Mouse (Mus musculus): ENCODE measurements around the gene Sbno2.

The Sbno2 gene

DNA sequence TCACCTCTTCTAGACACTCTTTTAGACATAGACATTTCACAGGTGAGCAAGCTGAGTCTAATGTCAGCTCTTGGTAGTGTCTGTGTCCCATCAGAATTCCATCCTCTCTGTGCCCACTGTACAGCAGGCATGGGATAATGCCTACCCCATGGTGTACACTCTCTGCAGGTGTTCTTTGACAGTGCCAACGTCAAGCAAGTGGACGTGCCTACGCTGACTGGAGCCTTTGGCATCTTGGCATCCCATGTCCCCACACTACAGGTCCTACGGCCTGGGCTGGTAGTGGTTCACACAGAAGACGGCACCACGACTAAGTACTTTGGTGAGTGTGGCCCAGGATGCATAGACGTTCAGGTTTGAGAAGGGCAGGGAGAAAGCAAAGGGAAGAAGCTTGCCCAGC is 38.3 kb upstream of the Sbno2 start:
- in situ Hi-C loops (cut with MboI; ENCODE audit: unreplicated experiment in 2 of 2): loop anchor here in 1 of 2 experiments (5.0 to 10.0 kb wide), 2 partner anchors 181 to 289 kb away; partner anchors contain the start of genes Ptbp1 and Wdr18

DNA sequence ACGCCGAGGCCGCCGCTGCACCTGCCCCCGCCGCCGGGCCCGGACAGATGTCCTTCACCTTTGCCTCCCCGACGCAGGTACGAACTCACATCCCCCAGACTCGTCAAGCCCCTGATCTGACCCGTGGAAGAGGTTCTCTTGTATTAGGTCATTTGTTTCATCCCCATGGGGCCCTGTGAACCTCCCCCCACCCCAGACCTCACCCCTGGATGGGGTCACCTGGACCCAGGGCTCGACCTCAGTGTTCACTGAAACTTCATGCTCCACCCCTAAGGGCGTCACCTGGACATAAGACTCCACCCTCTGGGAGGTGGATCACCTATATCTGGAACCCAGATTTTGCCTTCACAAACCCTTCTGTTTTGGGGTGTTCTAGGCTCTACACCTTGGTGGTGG is 37.2 kb upstream of the Sbno2 start:
- in situ Hi-C loops (cut with MboI; ENCODE audit: unreplicated experiment in 2 of 2): loop anchor here in 1 of 2 experiments (5.0 to 10.0 kb wide), 2 partner anchors 180 to 288 kb away; partner anchors contain the start of genes Ptbp1 and Wdr18

DNA sequence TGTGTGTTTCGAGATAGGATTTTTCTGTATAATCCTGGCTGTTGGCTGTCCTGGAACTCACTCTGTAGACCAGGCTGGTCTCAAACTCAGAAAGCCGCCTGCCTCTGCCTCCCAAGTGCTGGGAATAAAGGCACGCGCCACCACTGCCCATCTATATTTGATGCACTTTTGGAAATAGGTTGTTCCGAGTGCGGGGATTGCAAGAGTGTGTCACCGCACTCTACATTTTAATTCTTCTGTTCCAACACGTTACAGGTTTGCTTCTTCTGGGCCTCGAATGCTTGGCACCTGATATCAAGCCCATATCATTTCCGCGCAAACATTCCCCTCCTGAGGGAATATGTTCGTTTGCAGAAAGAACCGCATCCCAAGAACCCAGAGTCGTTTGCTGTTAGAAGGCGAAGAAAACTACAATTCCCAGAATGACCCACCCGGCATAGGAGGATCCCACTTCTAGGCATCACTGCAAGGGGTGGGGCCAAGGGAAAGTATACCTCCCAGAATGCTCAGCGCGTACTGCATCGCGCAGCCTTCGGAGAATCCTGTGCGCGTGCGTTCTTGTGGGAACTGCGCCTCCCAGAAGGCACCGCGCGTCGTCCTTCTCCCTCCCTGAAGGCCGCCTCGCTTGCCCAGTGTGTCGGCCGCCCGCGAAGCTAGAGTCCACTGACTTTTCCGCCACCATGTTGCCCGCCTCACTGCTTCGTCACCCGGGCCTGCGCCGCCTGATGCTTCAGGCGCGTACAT is 36.6 kb upstream of the Sbno2 start:
- in situ Hi-C loops (cut with MboI; ENCODE audit: unreplicated experiment in 2 of 2): loop anchor here in 1 of 2 experiments (5.0 to 10.0 kb wide), 2 partner anchors 180 to 287 kb away; partner anchors contain the start of genes Ptbp1 and Wdr18

DNA sequence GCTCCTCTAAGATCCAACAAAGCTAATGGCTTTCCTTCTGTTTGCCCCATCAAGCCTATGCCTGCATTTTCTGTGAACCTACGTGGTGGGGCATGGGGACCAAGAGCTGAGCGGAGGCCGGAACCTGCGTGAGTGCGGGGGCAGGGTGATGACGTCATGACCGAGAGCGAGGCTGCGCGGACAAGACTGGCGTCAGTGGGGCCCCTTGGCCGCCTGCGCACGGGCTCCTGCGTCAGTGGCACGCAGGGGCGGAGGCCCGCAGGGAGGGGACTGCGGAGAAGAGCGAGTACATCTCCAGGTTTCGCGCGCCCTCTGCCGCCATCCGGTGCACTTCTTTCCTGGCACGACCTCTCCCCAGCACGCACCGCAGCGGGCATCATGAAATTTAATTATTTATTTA is 35.9 kb upstream of the Sbno2 start:
- in situ Hi-C loops (cut with MboI; ENCODE audit: unreplicated experiment in 2 of 2): loop anchor here in 1 of 2 experiments (5.0 to 10.0 kb wide), 2 partner anchors 179 to 286 kb away; partner anchors contain the start of genes Ptbp1 and Wdr18

- in situ Hi-C loops (cut with MboI; ENCODE audit: unreplicated experiment in 2 of 2): loop anchor here in 1 of 2 experiments (5.0 to 10.0 kb wide), 2 partner anchors 178 to 286 kb away; partner anchors contain the start of genes Ptbp1 and Wdr18
Observed at GRCm38 (mm10) chr10:80140666-80141035, 35.3 kb upstream of the Sbno2 start, which contains the start of gene Cbarp. Cbarp (minus strand) TSS chr10:80140835.

GRCm38 (mm10) chr10:80139975-80140665 is 34.7 kb upstream of the Sbno2 start:
- in situ Hi-C loops (cut with MboI; ENCODE audit: unreplicated experiment in 2 of 2): loop anchor here in 1 of 2 experiments (5.0 to 10.0 kb wide), 2 partner anchors 178 to 285 kb away; partner anchors contain the start of genes Ptbp1 and Wdr18

GRCm38 (mm10) chr10:80139439-80139775 is 34.0 kb upstream of the Sbno2 start:
- in situ Hi-C loops (cut with MboI; ENCODE audit: unreplicated experiment in 2 of 2): no loop called here

DNA sequence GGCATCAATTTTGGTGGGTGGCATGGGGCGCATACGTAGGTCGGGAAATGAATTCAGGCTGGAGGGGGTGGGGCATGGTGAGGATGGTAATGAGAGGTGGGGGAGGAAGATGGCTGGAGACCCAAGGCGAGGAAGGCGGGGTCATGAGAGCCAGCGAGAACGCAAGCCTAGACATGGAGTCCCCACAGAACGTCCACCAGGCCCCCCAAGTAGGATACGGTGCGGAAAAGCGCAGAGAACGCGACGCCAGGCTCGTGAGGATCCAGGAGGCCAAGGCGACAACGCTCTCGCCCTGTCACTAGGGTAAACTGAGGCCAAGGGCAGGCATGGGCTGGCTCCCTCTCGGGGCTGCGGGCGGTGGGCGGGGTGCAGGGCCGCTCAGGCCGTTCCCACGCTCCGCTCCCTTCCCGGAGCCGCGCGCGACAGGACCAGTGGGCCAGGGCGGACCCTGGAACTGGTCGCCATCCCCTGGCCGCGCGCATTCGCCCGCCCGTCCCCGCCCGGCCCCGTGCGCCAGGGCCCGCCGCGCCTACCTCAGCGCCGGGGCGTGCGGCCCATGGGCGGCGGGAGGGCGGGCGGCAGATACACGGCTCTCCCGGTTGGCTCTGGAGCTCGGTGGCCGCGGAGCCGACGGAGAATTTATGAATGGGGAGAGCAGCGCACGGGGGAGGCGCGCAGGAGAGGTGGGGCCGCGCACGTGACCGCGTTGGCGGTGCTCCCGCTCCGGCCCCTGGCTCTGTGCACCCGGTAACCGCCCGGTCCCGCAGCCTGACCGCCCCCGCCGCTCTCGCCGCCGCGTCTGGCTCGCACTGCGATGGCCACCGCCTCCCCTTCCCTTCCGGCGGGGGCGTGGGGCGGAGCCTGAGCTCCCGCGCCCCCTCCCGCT is 33.4 kb upstream of the Sbno2 start, which contains the start of gene Atp5d:
TSS of gene Atp5d (plus strand) at position 80 of the 886 bp plus-strand sequence.
- in situ Hi-C loops (cut with MboI; ENCODE audit: unreplicated experiment in 2 of 2): no loop called here

DNA sequence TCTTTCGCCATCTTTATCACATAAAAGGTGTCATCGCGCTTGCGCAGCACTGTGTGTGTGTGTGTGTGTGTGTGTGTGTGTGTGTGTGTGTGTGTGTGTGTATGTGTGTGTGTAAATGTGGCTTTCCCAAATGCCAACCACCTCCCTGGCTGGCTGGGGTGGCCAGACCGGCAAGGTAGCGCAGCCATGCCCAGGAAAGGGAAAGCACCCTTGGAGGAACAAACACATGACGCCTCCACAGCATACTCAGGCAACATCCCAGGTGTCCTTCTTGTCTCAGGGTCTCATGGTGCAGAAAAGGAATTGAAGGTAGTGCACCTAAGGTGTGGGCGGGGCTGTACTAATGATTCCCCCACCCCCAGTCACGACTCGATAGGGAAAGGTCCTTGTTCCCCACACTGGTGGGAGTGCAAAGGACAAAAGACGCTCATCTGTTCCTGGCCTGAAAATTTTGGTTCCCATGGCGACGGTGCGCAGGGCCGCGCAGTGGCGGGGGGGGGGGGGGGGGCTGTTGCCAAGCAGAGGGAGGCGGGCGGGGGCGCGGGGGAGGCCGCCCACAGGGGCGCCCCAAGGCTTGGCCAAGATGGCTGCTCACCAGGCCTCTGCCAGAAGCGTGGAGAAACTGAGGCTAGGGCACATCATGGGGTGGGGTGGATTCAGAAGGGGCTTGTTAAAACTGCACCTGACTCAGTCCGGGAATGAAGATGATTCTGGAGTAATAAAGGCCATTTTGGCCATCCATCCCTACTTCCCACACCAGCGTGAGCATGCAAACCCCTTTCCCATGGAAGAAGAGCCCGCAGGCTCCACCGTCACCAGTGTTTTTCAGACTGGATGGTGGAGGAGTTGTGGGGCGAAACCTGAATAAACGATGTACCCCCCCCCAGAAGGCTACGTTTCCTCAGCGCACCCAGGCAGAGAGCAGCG is 32.5 kb upstream of the Sbno2 start:
- in situ Hi-C loops (cut with MboI; ENCODE audit: unreplicated experiment in 2 of 2): no loop called here

DNA sequence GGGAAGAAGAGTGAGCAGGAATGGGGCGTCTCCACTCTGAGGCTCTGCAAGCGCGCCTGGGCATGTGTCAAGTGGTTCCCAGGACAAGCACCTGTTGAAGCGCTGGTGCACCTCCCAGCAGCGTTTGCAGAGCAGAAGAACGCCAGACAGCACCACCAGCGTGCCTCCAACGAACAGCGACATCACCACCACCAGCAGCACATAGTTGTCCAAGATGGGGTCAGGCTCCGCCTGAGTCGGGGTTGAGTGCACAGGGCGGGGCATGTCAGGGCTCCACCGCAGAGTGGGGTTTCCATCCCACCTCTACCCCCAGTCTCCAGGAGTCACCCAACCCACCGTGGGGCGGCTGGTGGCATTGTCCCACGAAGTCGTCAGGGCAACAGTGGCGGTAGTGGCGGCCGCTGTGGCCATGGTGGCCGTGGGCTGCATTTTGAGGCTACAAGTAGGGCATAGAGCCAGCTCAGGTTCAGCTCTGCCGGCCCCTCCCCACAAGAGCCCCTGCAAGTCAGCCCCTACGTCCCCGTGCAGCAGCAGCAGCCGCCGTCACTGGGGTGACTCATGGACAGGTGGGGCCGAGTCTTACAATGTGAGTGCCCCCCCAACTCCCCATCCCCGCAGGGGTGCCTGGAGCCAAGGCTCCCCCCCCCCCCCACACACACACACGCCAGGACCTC is 31.7 kb upstream of the Sbno2 start:
- in situ Hi-C loops (cut with MboI; ENCODE audit: unreplicated experiment in 2 of 2): no loop called here

- in situ Hi-C loops (cut with MboI; ENCODE audit: unreplicated experiment in 2 of 2): no loop called here
Observed at GRCm38 (mm10) chr10:80136179-80136951, 31.0 kb upstream of the Sbno2 start.

- in situ Hi-C loops (cut with MboI; ENCODE audit: unreplicated experiment in 2 of 2): no loop called here
Observed at GRCm38 (mm10) chr10:80135641-80136040, 30.3 kb upstream of the Sbno2 start.

DNA sequence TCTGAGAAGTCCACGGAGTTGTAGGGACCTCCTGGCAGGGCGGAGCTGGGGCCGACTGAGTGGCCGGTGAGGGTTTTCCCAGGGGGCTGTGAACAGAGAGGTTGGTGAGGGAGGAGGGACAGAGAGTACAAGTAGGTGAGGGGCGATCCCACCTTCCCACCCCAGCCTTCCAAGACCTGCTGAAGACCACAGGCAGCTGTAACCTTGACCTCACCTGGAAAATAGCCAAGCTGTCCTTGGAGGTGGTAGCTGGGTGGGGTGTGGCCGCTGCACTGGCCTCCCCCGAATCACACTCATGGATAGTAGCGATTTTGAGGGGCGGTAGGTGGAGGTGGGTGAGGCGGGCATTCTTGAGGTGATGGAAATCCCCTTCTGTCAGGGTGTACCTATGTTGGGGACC is 29.8 kb upstream of the Sbno2 start:
- in situ Hi-C loops (cut with MboI; ENCODE audit: unreplicated experiment in 2 of 2): no loop called here

GRCm38 (mm10) chr10:80134421-80134820 is 29.1 kb upstream of the Sbno2 start:
- in situ Hi-C loops (cut with MboI; ENCODE audit: unreplicated experiment in 2 of 2): no loop called here

GRCm38 (mm10) chr10:80133226-80133849 is 28.0 kb upstream of the Sbno2 start:
- in situ Hi-C loops (cut with MboI; ENCODE audit: unreplicated experiment in 2 of 2): no loop called here

GRCm38 (mm10) chr10:80131952-80132350 is 26.6 kb upstream of the Sbno2 start:
- in situ Hi-C loops (cut with MboI; ENCODE audit: unreplicated experiment in 2 of 2): no loop called here

- in situ Hi-C loops (cut with MboI; ENCODE audit: unreplicated experiment in 2 of 2): no loop called here
Observed at GRCm38 (mm10) chr10:80131316-80131951, 26.1 kb upstream of the Sbno2 start.
